Mouse (Mus musculus): ENCODE results near the gene Sarnp.

DNA sequence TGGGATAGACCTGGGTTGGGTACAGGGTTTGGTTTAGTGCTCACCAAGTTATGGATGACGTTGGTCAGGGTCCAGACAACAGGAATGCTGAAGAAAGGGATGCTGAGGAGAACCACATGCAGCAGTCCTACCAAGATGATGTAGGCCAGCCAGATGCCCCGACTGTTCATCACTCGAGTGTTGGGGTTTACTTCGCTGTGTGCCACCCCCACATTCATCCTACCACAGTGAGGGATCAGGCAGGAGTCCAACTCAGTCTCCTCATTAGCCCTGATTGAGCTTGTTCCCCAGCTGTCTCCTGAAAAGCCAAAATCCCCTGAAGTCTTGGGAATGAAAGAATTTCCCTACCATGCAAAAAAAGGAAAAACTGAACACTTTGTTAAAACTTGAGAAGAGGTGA is 3.1 kb downstream of the Sarnp start:
- TF ChIP-seq CTCF (IDR thresholded peaks at IDR 0.05; ENCODE audit: borderline replicate concordance, extremely low read depth, insufficient read depth, insufficient read length) (no peak), POLR2A (IDR thresholded peaks at IDR 0.05; ENCODE audit: borderline replicate concordance, extremely low read depth, insufficient read depth, insufficient read length, poor library complexity, severe bottlenecking) (no peak)
